Mouse (Mus musculus): ENCODE results near the gene March9.

March9 gene

DNA sequence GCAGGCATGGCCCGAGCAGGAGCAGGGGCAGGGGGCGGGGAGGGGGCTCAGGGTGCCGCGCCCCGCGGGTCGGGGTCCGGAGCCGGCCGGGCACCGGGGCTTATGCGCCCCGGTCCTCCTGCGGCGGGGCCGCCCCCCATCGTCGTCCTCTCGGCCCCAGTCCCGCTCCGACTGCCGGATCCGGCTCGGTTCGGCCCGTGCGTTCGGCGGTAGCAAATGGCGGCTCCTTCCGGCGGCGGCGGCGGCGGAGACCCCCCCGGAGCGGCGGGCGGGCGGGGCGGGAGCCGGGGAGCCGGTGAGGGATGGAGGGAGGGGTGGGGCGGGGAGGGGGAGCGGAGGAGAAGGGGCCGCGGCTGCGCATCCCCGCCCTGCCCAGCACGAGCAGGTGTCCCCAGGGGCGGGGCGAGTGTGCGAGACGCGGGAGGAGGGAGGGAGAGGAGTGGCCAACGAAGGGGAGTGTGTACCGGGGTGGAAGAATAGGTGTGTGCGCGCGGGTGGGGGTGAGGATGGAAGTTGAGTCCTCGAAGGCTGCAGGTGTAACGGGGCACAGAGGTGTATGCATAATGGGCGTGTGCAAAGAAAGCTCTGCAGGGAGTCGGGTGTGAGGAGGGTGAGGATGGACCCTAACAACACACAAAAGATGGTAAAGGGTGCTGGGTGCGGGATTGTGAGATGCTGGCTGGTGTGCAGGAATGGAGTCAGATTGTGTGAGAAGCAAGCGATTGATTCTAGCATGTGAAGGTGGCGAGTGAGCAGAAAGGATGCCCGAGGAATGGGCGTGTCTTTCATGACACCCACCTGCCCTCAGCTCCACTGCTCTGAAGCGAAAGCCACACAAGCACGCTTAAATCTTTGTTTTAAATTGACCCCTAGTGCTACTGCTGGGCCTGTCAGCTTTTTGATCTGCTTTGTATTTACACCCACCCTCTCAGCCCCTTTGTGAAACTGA lies at the start of gene March9:
Gene March9, minus strand, starts transcription at position 217 of the 949 bp plus-strand sequence.
- DNase-seq = peak; percentile 88 to 95

DNA sequence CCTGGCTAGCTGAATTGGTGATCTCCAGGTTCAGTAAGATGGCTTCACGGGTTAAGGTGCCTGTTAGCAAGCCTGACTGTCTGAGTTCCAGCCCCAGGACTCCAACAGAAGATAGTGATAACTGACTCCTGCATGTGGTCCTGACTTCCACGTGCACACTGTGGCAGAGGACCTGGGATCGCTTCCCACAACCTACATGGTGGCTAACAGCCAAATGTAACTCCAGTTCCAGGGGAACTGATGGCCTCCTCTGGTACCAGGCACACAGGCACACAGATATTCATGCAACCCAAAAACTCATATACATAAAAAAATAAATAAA lies 48.2 kb upstream of the March9 start:
- no peak for DNase-seq

DNA sequence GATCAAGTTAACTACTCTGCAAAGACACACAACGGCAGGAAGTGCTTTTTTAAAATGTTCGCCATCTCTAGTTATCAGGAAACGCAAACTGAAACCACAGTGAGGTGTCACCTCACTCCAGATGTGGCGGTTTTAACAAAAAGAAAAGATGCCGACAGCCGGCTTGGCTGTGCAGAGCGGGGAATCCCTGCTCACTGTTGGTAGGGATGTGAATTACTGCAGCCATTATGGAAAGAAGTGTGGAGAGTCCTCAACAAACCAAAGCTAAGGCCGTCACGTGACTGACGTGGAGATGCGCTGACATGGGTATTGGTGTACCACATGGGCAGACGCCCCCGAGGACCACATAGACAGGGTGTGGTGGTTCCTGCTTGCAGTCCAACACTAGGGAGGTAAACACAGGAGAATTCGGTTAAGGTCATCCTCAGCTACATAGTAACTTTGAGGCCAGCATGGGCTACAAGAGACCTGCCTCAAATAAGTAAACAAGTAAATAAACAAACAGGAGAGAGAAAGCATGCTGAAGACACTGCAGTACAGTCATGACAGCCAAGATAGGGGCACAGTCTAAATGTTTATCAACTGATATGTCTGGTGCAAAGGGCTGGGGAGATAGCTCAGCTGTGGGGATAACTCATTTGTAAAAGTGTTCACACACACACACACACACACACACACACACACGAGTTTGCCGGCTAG lies 47.7 kb upstream of the March9 start:
- no peak for DNase-seq

DNA sequence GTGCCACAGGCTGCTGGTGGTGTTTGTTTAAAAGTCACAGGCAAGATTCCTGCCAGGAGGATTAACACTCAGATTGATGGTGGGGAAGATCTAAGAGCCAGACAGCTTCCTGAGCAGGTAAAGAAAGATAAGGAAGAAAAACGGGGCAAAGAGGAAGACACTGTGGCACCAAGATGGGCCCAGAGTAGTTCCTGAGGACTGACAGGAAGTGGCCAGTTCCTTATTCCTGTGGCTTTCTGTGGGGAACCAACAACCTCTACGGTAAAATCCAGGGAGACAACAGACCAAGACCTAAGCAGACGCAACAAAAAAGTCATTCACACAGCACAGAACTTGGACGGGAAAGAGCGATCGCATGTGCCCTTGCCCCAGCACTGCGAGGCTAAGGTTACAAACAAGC lies 43.6 kb upstream of the March9 start:
- DNase-seq = no peak

DNA sequence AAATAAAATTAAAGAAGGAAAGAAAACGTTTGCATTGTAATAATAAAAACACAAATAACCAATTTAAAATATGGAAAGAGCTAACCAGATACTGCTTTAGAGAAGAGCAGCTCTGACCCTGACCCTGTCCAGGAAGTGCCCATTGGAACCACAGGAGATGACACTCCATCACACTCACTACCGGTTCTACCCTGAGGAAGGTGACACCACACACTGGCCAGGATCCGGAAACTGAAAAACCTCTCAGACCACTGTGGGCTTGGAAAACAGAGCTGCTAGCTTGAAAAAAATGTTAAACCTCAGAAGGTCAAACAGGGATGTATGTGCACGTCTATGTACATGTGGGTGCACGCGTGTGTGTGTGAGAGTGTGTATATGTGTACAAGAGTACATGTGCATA lies 41.2 kb upstream of the March9 start:
- no peak for DNase-seq

DNA sequence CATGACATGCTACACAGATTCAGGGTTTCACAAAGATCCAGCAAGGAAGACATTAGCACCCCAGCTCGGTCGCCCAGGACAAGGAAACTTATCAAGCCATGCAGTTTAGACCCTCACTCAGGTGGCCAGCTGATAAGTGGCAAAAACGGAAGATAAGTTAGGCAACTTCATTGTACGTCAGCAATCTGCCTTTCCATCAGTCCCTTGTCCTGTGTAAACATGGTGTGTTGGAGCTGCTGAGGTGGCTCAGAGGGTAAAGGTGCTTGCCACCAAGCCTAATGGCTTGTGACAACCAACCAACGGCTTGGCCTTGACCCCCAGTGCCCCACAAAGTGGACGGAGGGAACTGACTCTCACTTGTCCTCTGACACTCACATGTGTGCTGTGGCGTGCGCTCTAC lies 40.4 kb upstream of the March9 start:
- DNase-seq = no peak

DNA sequence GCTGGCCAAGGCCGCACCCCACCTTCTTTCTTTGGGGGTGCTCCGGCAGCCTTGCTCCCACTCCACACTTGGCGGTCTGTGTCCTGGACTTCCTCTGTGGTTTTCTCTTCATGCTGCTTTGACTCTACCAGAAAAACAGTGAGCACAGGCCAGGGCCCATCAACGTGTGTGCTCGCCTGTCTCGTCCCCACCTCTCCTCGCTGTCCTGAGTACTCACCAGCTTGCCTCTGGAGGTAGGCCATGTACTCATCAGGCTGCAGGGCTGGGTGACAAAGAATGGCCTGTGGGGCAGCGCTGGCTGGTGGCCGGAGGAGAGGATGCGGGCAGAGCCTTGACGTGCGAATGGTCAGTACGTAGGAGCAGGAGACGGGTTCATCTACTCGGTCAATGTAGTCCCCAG lies 39.9 kb upstream of the March9 start:
- no peak for DNase-seq

DNA sequence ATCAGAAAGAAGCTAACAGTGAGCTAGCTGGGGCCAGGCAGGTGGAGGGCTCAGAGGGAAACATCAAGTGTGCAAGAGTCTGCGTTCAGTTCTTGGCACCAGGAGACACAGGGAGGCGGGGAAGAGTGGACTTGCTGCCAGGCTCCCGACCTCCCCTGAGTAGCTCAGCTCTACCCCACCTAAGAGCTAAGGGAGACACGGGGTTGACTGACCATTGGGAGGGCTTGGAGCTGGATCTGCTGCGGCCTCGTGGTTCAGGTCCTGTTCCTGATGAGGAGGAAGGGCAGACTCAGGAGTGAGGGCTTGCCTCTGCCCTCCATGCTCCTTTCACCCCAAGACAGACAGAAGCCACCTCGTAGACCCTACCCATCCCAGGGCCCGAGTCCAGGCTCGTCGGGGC lies 39.2 kb upstream of the March9 start:
- no peak for DNase-seq

DNA sequence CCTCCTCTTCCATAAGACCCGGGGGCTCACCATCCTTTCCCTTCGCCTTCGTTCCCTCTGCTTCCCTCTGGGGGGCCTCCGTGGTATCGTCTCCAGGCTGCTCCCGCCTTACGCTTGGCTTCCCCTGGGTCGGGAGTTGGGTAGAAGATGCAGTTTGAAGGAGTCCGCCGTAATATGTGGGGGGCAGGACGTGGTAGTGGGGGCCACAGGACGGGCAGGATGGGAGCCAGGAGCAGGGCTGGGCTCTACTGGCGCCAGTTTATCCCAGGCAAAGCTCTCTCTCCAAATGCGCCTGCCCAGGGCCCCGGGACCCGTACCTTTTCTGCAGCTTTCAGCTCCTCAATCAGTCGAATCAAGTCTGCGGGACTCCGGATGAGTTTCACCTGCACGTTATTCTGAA lies 38.5 kb upstream of the March9 start:
- DNase-seq = no peak

DNA sequence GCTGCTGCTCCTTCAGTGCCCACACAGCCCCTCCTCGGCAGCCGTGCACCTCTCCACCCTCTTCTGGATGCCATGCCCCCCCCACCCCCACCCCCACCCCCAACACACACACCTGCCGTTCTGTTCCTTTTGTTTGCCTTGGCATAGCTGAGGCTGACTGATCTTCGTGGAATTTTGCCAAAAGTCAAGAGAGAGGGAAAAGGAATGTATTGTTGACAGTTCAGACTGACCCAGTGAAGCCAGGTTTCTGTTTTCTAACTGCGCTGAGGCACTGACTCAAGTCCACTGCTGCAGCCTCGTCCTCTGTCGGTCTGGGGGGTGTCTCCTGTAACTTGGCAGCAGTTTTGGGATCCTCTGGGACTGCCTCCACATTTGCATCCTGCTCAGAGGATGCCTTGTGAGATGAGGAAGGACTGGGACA lies 34.4 kb upstream of the March9 start:
- peak; percentile 47 to 54 for DNase-seq

DNA sequence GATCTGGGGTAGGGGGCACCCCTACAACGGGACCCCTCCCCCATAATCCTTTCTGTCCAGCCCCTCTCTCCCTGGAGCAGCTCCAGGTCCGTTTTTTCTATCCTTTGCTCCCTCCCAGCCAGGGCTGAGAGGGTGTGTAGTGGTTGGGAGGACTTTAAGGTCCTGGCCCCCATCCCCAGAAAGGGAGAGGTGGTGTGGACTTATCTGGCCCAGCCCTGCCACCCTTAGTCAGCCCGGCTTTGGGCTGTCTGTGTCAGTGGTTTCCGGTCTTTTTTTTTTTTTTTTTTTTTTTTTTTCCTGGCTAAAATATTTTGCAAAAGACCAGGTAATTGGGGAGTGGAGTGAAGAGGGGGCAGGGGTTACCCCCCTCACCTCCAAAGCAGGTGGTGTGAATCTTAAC lies 32.8 kb upstream of the March9 start:
- no peak for DNase-seq

DNA sequence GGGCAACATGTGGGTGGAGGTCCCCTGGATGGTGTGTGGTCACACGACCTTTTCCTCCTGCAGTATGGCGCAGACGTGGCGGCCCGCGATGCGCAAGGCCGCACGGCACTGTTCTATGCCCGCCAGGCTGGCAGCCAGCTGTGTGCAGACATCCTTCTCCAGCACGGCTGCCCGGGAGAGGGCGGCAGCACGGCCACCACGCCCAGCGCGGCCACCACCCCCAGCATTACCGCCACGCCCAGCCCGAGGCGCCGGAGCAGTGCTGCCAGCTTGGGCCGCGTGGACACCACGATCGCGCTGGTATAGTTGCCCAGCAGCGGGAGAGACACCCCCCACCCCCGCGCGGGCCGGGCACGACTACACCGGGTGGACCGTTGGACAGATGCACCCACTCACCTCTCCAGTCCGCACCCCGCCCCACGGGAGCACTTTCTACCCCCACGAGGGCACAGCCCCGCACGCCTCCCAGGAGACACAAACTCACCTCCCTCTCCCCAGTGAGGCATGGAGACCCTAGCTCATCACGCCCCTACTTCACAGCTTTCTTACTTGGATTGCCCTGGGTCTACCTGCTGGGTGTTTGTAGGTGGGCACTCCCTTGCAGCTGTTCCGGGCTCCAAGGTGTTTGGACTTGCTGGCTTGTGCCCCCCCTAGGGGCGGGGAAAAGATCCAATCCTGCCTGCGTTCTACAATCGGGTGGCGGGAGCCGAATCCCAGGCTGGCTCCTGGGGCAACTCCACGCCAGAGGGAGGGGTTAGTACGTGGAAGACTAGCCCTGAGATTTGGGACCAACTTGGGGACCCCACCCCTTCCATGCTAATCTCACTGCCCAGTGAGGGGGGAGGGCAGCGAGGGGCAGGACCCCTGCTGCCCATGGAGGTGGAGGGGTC lies 31.8 kb upstream of the March9 start:
- DNase-seq = peak; percentile 55 to 56

DNA sequence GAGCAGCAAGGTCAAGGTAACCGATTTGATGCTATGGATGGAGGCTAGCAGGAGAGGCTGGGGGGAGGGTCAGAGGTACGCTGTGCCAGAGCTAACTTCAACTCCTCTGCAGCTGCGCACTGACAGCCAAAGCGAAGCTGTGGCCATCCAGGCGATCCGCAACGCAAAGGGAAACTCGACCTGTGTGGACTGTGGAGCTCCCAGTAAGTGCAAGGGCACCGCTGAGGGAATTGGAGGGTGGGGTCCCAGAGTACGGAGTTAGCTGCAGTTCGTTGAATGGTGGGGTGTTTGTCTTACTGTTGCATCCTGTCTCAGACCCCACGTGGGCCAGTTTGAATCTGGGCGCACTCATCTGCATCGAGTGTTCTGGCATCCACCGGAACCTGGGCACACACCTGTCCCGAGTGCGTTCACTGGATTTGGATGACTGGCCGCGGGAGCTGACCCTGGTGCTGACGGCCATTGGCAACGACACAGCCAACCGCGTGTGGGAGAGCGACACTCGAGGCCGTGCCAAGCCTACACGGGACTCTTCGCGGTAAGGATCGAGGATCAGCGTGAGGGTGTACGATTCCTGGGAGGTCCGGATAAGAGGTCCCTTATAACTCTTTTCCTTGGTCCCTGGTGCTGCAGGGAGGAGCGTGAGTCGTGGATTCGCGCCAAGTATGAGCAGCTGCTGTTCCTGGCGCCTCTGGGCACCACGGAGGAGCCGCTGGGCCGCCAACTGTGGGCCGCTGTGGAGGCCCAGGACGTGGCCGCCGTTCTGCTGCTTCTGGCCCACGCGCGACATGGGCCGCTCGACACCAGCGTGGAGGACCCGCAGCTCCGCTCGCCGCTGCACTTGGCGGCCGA lies 30.8 kb upstream of the March9 start:
- peak; percentile 56 to 60 for DNase-seq

DNA sequence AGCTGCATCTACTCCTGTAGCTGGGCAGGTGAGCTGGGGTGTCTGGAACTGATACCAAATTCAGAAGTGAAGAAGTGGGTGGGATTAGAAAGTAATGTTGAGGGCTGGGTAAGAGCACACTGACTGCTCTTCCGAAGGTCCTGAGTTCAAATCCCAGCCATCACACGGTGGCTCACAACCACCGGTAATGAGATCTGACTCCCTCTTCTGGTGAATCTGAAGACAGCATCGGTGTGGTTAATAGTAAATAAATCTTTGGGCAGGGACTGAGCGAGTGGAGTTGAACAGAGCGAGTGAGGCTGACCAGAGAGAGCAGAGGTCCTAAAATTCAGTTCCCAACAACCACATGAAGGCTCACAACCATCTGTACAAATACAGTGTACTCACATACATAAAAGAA lies 25.6 kb upstream of the March9 start:
- DNase-seq = no peak

DNA sequence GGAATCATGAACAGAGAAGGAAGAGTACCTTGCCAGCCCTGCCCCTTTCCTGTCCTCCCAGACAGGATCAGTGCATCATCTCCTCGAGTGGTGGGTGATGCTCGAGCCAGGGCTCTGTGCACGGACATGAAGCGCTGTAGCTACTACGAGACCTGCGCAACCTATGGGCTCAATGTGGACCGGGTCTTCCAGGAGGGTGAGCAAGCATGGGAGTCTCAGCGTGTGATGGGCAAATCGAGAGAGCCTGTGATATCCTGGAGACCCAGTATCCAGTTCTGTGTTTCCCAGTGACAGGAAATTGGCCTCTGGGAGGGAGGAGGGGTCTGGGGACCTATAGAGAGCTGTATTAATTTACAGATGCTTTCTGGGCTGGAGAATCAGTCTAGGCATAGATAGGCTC lies 25.1 kb upstream of the March9 start:
- no peak for DNase-seq

DNA sequence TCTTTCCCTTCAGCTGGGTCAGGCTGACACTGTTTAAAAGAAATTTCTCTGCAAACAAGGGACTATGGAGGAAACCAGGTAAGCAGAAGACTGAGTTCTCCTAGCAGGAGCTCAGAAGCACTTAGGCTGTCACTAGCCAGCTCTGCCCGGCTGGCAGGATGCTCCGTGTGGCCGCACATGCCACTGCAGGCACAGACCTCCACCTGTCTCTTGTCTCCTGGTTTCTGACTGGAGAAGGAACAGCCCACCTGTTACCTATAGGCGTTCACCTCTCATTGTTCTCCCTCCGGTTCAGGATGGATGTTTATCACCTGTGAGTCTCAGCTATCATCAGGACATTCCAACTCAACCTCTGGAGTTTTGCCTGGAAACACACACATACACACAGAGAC lies 23.9 kb upstream of the March9 start:
- peak in 1 of 2 experiments; percentile 71 for DNase-seq

DNA sequence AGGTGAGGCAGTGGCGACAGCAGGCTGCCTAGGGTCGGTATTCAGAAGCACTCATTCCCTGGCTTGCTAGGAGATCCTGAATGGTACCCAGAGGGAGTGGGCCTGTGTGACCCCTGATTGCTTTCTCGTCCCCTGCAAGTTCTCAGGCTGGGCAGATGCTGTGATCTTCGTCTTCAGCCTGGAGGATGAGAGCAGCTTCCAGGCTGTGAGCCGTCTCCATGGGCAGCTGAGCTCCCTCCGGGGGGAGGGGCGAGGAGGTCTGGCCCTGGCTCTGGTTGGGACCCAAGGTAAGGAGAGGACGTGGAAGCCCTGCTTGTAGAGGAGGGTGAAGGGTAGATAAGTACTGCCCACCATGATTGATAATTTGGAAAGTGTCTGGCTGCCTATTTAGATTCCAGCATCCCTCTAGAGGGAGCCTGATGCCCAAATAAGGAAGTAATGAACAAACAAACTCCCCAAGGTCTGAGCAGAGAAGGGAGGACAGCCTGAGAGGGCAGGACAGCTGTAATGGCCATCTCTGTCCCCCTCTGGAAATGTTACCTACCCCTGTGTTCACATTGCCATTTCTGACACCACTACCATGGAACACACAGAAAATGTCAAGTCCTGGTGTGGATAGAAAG lies 23.4 kb upstream of the March9 start:
- DNase-seq = no peak

DNA sequence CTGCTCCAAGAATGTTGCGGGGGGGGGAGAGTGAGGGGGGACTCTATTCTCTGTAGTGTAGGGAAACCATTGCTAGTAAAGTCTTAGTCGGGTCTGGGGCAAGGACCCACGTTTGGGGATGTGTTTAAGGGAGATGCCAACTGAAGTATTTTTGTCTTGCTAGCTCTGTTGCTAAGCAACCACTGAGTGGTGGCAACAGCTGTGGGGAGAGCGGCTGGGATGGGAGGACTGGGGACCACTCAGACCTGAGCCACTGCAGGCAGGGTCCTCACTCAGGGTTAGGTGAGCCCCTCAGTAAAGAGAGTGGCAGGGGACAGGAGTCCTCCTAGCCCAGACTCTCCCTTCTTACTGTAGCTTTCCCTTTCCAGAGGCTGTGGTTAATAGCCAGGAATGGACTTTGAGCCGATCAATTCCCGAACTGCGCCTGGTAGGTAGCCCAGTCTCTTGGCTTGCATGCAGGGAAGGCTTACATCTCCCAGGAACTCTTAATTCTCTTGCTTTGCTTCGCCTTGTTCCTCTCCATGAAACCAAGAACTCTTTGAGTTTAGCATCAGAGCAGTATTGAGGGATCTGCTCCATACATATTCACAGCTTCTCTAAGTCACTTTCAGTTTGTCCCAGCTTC lies 22.1 kb upstream of the March9 start:
- no peak for DNase-seq

DNA sequence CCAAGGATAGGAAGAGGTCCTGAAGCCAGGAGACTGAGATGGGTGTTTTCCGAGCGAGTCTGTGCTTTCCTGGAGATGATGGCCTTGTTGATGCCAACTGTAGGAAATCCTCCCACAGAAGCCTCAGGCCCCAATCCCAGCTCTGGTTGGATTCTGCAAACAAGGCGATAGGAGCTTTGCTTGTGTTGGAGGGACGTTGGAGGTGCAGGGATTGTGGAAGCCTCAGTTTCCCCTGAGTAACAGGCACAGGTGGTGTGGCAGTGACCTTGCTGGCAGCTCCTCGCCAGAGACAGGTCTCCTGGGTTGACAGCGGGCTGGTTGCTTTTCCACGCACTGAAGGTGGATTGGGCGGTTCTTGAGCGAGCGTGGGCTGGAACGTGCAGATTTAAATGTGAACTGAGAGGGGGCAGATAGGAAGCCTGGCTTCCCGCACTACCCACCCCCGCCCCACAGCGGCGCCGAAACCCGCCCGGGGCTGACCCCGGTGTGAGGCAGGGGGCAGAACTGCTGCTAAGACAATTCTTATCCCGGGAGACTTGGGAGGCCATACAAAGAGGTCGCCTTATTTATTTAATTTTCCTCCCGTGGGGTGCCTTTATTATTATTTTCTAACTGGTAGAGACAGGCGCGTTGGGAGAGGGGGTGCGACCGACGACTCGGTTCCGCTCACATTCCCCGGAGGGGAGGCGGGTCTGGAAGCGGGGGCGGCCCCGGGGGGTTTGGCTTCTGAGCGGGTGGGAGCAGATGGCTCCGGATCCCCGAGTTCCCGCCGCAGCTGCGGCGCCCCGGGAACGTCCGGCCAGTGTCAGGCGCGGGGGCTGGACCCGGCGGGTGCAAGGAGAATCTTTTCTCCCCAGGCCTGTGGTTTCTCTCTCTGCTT lies 21.2 kb upstream of the March9 start:
- DNase-seq = peak; percentile 79 to 85

Measured in cerebellum, postnatal 25 days (tissue).